Mouse (Mus musculus) midbrain, postnatal 0 days (tissue): ENCODE results near the gene Sema3a. TPM values are rescaled to one million over a fixed set of nuclear protein-coding genes. Genes with fewer than 3 reads are reported as not detected.
A peak's percentile ranks its signal among the peaks of the same experiment; 100 is the strongest.

Experiments used
- ATAC-seq: fragments of 200-750 bp; cut with Nextera tagmentation; 2 replicates; pipeline ENCODE4 v1.8.0; 2017; ENCODE audit warnings: moderate number of reproducible peaks, mild to moderate bottlenecking, moderate TSS enrichment, moderate library complexity; ENCODE audit not compliant: low FRiP score
- DNase-seq: peaks from one replicate; pipeline ENCODE4 v3.0.0-alpha.2; 2015; ENCODE audit warnings: low spot score
- H3K27ac ChIP-seq: fragments of 300-500 bp; sonication (generic); 2 replicates; pipeline ENCODE4 v1.5.1; 2014; ENCODE audit warnings: low read depth, mild to moderate bottlenecking, low read length, mixed read lengths
- H3K27me3 ChIP-seq: fragments of 300-500 bp; sonication (generic); 2 replicates; pipeline ENCODE4 v1.6.1; 2014; ENCODE audit warnings: low read length, control low read depth, mixed read lengths; ENCODE audit not compliant: insufficient read depth
- H3K36me3 ChIP-seq: fragments of 300-500 bp; sonication (generic); 2 replicates; pipeline ENCODE4 v1.6.1; 2014; ENCODE audit warnings: low read length, control low read depth, mixed read lengths; ENCODE audit not compliant: insufficient read depth
- H3K4me1 ChIP-seq: fragments of 300-500 bp; sonication (generic); 2 replicates; pipeline ENCODE4 v1.6.1; 2014; ENCODE audit warnings: mild to moderate bottlenecking, control low read depth, antibody characterized with exemption, low read length, mixed read lengths; ENCODE audit not compliant: insufficient read depth
- H3K4me2 ChIP-seq: fragments of 300-500 bp; sonication (generic); 2 replicates; pipeline ENCODE4 v1.6.1; 2014; ENCODE audit warnings: low read depth, mild to moderate bottlenecking, low read length, mixed read lengths; ENCODE audit not compliant: poor library complexity, severe bottlenecking
- H3K4me3 ChIP-seq: fragments of 300-500 bp; sonication (generic); 2 replicates; pipeline ENCODE4 v1.5.1; 2014; ENCODE audit warnings: low read depth, mild to moderate bottlenecking, low read length, moderate library complexity
- H3K9ac ChIP-seq: fragments of 300-500 bp; sonication (generic); replicated peaks from 2 replicates; pipeline ENCODE4 v1.6.1; 2014; ENCODE audit warnings: mild to moderate bottlenecking, low read length, moderate library complexity, mixed read lengths; ENCODE audit not compliant: poor library complexity, severe bottlenecking
- H3K9me3 ChIP-seq: fragments of 300-500 bp; sonication (generic); 2 replicates; pipeline ENCODE4 v1.6.1; 2016; ENCODE audit warnings: low read length, control low read depth
- CTCF ChIP-seq: IDR thresholded peaks from 2 replicates; pipeline ENCODE4 v1.5.1; 2016; ENCODE audit warnings: antibody characterized with exemption, mild to moderate bottlenecking
- WGBS: fragments of 180-500 bp; shearing (Covaris S2); extraction: QIAGEN DNeasy Blood & Tissue Kit; methylation state at CpG from one replicate; pipeline ENCODE4 v1.1.7; 2014; 5-methylcytosine and 5-hydroxymethylcytosine counted together
- polyA plus RNA-seq: library from polyadenylated mRNA; unstranded; fragments of >200 nt; fragmentation: Nextera tagmentation; extraction: Ambion mirVana; gene quantifications from 2 replicates; pipeline ENCODE4 v1.2.1, GENCODE M21; 2015
- total RNA-seq: library from RNA; depleted of rRNA; stranded (reverse); fragments of >200 nt; gene quantifications from 2 replicates; pipeline ENCODE4 v1.2.3, GENCODE M21; 2014

Gene Sema3a
- total and polyA plus RNA-seq, 2 experiments from 2014 or later = 4.8 to 13.7 TPM

DNA sequence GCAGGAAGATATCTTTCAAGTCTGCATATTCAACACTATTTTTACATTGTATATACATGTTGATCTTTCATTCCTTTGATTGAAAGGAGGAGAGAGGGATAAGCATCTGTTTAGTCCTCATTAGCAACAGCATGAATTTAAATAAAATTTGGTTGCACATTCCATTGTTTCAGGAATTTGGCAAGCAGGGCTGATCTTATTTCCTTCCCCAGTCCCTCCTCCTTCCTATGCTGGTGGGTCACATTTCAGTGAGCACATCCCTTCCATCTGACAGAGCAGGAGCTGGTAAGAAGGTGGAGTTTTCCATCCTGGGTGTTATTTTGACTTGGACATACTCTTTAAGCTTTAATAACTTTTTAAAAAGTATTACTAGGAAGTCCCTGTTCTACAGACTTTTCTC, 315.9 kb downstream of the Sema3a start:
- Histone ChIP-seq H3K27ac (no peak overlapping the region), H3K4me1 (no peaks in the 10 kb centered on the region), H3K4me3 (no peak overlapping the region), H3K4me2 (no peak overlapping the region), H3K9me3 (no peaks in the 10 kb centered on the region), H3K9ac (no peak overlapping the region), H3K36me3 (no peaks in the 10 kb centered on the region), H3K27me3 (no peaks in the 10 kb centered on the region)
- DNase-seq (no peak), ATAC-seq (no peak)
- TF ChIP-seq CTCF = no peak

DNA sequence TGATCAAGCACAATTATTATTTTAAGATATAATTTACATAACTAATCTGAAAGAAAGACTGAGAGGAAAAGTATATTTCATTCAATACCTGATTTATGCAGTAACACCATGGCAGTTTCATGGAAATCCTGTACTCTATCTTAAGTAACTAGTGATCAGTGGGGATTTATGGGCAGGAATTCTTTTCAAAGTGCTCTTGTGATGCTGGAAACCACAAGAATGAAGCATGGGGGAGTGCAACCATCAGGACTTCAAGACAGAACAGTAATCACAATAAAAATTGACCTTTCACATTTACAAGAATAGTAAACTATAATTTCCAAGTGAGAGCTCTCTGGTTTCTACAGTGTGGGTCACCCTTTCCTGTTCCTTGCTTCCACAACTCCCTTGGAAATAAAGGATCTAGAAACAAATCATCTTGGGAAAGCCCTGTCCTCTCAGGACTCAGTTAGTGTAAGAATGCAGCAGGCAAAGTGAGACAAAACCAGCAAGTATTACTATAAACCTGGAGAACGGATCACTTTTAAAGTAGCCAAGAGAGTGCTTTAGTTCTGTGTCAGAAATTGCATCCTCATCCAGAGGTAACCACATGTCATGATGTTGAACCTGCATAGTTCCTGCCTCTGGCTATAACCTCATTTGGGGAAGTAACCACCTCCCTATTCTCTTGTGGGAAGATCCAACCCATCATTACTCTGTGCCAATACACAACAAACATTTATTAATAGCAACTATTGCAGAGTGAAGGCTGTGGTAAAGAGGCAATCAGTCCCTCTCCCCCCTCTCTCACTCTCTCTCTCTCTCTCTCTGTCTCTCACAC, 335.2 kb downstream of the Sema3a start:
- H3K9me3 ChIP-seq = no peaks in the 10 kb centered on the region
- no peak for TF ChIP-seq CTCF
- ATAC-seq = no peak
- H3K4me1 ChIP-seq = no peaks in the 10 kb centered on the region
- no peak overlapping the region for H3K4me3 ChIP-seq
- DNase-seq = no peak
- no peaks in the 10 kb centered on the region for H3K27me3 ChIP-seq
- no peak overlapping the region for H3K27ac ChIP-seq
- no peaks in the 10 kb centered on the region for H3K36me3 ChIP-seq
- no peak overlapping the region for H3K4me2 ChIP-seq
- H3K9ac ChIP-seq = no peak overlapping the region
- WGBS = 92% methylated on average over 1 of the region's 1 CpGs

- Histone ChIP-seq H3K27me3 (no peaks in the 10 kb centered on the region), H3K4me1 (no peaks in the 10 kb centered on the region), H3K9me3 (no peaks in the 10 kb centered on the region), H3K4me3 (no peak overlapping the region), H3K4me2 (no peak overlapping the region), H3K36me3 (no peaks in the 10 kb centered on the region), H3K27ac (no peak overlapping the region), H3K9ac (no peak overlapping the region)
- whole genome bisulfite sequencing = 43% methylated on average over 7 of the region's 7 CpGs
- TF ChIP-seq CTCF = no peak
- ATAC-seq (no peak), DNase-seq (peak; percentile 59)
Measured at GRCm38 (mm10) chr5:13468856-13469255, 343.6 kb downstream of the Sema3a start.

- no peaks in the 10 kb centered on the region for H3K36me3 ChIP-seq
- no peak for TF ChIP-seq CTCF
- no peaks in the 10 kb centered on the region for H3K4me1 ChIP-seq
- H3K4me2 ChIP-seq = no peak overlapping the region
- H3K27ac ChIP-seq = no peak overlapping the region
- no peak overlapping the region for H3K4me3 ChIP-seq
- H3K9ac ChIP-seq = no peak overlapping the region
- H3K9me3 ChIP-seq = no peaks in the 10 kb centered on the region
- 76% methylated on average over 5 of the region's 5 CpGs for WGBS
- ATAC-seq (no peak), DNase-seq (no peak)
- no peaks in the 10 kb centered on the region for H3K27me3 ChIP-seq
Measured at GRCm38 (mm10) chr5:13469401-13469800, 344.2 kb downstream of the Sema3a start.

- ATAC-seq (no peak), DNase-seq (peak; percentile 22)
- Histone ChIP-seq H3K9ac (no peak overlapping the region), H3K4me1 (no peaks in the 10 kb centered on the region), H3K4me2 (no peak overlapping the region), H3K4me3 (no peak overlapping the region), H3K27me3 (no peaks in the 10 kb centered on the region), H3K9me3 (no peaks in the 10 kb centered on the region), H3K27ac (no peak overlapping the region), H3K36me3 (no peaks in the 10 kb centered on the region)
- 56% methylated on average over 7 of the region's 7 CpGs for WGBS
- TF ChIP-seq CTCF = no peak
Measured at GRCm38 (mm10) chr5:13470057-13470905, 345.1 kb downstream of the Sema3a start.

GRCm38 (mm10) chr5:13477653-13478052, 352.4 kb downstream of the Sema3a start:
- DNase-seq = peak; percentile 55
- Histone ChIP-seq H3K27me3 (no peaks in the 10 kb centered on the region), H3K9me3 (no peaks in the 10 kb centered on the region), H3K4me3 (no peak overlapping the region), H3K36me3 (no peaks in the 10 kb centered on the region), H3K27ac (no peak overlapping the region), H3K9ac (no peak overlapping the region), H3K4me1 (no peaks in the 10 kb centered on the region), H3K4me2 (no peak overlapping the region)
- TF ChIP-seq CTCF = no peak
- WGBS = 69% methylated on average over 1 of the region's 1 CpGs
- no peak for ATAC-seq
